Mouse (Mus musculus) testis, adult 2 months (tissue): ENCODE measurements at regions not wholly inside any gene's neighbourhood (a gene's known extent, or its start where the extent isn't known, plus 50 kb on each side); places are given as distances from the start of the nearest gene placed in this dataset.

Experiments used
- H3K27ac ChIP-seq: fragments of 200-500 bp; 2 replicates; pipeline ENCODE4 v1.5.1; 2012; ENCODE audit warnings: low read depth, low read length; ENCODE audit not compliant: control insufficient read depth, insufficient read depth
- H3K27me3 ChIP-seq: fragments of 200-500 bp; 2 replicates; pipeline ENCODE4 v1.6.1; 2012; ENCODE audit warnings: mild to moderate bottlenecking, low read length, moderate library complexity; ENCODE audit not compliant: control insufficient read depth, insufficient read depth
- H3K36me3 ChIP-seq: fragments of 200-500 bp; 2 replicates; pipeline ENCODE4 v1.6.1; 2012; ENCODE audit warnings: mild to moderate bottlenecking, low read length; ENCODE audit not compliant: control insufficient read depth, insufficient read depth
- H3K4me1 ChIP-seq: fragments of 200-500 bp; 2 replicates; pipeline ENCODE4 v1.6.1; 2012; ENCODE audit warnings: low read length; ENCODE audit not compliant: control insufficient read depth, insufficient read depth
- H3K4me3 ChIP-seq: fragments of 200-500 bp; 2 replicates; pipeline ENCODE4 v1.5.1; 2012; ENCODE audit warnings: low read depth, mild to moderate bottlenecking, low read length, moderate library complexity, mixed read lengths; ENCODE audit not compliant: control insufficient read depth
- CTCF ChIP-seq: fragments of 200-500 bp; IDR thresholded peaks from 2 replicates; pipeline ENCODE4 v1.5.1; 2012; ENCODE audit warnings: low read depth, mild to moderate bottlenecking, inconsistent platforms, low read length, moderate library complexity; ENCODE audit not compliant: control insufficient read depth, insufficient read depth, insufficient replicate concordance
- POLR2A ChIP-seq: fragments of 200-500 bp; IDR thresholded peaks from 2 replicates; pipeline ENCODE4 v1.6.1; 2012; ENCODE audit warnings: low read depth, mild to moderate bottlenecking, inconsistent platforms, low read length, moderate library complexity; ENCODE audit not compliant: control insufficient read depth

DNA sequence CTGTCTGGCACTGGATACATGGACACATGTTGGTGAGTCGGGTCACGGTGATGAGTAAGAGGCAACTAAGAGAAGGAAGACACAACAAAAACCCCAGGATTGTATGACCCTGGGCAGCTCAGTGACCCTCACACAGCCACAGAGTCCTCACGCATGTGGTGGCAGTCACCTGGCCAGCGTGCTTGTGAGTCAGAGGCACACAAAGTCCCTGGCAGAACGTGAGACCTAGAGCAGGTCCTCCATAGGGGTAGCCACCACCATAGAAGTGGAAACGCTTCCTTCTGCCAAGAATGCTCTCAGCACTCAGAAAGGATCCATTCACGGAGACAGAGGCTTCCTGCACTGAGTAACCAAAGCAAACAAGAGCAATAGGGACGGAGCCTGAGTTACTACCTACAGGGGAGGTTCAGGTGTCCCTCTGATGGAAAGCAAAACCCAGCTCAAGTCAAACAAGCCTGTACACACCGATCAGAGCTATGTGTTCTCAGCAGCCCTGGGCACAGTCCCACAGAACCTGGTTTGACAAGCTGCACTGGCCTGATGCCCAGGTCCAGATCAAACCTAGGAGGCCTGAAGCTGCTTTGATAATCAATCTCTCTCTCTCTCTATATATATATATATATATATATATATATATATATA, 206.4 kb upstream of the Gm26657 start:
- H3K27ac ChIP-seq, result no peak overlapping the region
- TF ChIP-seq CTCF, result no peak
- TF ChIP-seq POLR2A, result no peak
- no peaks in the 10 kb centered on the region for H3K36me3 ChIP-seq
- no peaks in the 10 kb centered on the region for H3K27me3 ChIP-seq
- H3K4me1 ChIP-seq, result no peaks in the 10 kb centered on the region
- no peak overlapping the region for H3K4me3 ChIP-seq

GRCm38 (mm10) chr4:56532921-56533320, 206.9 kb upstream of the Gm26657 start:
- Histone ChIP-seq H3K27me3 (no peaks in the 10 kb centered on the region), H3K4me1 (no peaks in the 10 kb centered on the region), H3K36me3 (no peaks in the 10 kb centered on the region), H3K27ac (no peak overlapping the region), H3K4me3 (no peak overlapping the region)
- TF ChIP-seq POLR2A (no peak), CTCF (no peak)

- TF ChIP-seq CTCF, result no peak
- no peak for TF ChIP-seq POLR2A
- no peak overlapping the region for H3K4me3 ChIP-seq
- H3K4me1 ChIP-seq, result no peaks in the 10 kb centered on the region
- no peaks in the 10 kb centered on the region for H3K36me3 ChIP-seq
- H3K27ac ChIP-seq, result no peak overlapping the region
- H3K27me3 ChIP-seq, result no peaks in the 10 kb centered on the region
Measured at GRCm38 (mm10) chr4:56528571-56528970, 211.3 kb upstream of the Gm26657 start.

DNA sequence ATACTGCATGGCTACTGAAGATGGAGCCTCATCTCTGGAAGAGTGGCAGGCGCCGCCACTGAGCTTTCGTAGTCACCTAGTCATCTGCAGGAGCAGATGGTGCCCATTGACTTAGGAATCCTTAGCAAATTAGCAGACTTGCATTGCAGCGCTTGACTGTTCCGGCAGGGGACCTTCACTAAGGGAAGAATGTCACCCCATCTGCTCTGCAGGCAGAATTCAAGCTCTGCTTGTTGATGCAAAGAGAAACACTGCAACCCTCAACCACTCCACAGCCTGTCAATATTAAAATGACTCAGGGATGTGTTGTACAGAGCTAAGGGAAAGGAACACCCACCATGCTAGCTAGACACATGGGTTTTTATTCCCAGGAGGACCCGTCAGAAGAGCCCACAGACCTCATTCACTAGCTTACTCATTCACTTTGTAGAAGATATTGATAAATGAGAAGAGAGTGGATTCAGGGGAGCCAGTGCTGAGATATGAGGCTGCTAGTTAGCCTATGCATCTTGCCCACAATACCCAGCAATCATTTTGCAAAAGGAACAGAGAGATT, 215.4 kb upstream of the Gm26657 start:
- no peak overlapping the region for H3K4me3 ChIP-seq
- H3K27me3 ChIP-seq, result no peaks in the 10 kb centered on the region
- TF ChIP-seq CTCF (no peak), POLR2A (no peak)

DNA sequence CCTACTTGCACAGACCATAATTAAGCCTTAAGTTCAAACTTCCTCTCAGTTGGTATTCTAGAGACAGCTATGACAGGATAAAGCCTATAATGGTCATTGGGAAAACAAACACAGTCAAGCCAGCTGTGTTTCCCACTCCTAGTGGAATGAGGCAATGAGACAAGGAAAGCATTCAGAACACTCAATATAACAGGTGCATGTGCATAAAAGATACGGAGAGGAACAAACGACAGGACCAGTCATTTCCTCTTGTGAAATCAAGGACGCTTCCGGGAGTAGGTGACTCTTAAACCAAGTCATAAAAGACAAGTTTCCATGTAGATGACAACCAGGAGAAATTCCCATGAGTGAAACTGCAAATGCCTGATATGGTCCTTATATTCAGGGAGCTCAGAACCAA, 232.1 kb upstream of the Gm26657 start:
- no peaks in the 10 kb centered on the region for H3K36me3 ChIP-seq
- H3K27me3 ChIP-seq, result no peaks in the 10 kb centered on the region
- H3K27ac ChIP-seq, result no peak overlapping the region
- H3K4me3 ChIP-seq, result no peak overlapping the region
- no peaks in the 10 kb centered on the region for H3K4me1 ChIP-seq
- TF ChIP-seq POLR2A, result no peak
- TF ChIP-seq CTCF, result no peak

More for the DNA sequence above, 215.4 kb upstream of the Gm26657 start:
- Histone ChIP-seq H3K4me1 (no peaks in the 10 kb centered on the region), H3K36me3 (no peaks in the 10 kb centered on the region), H3K27ac (no peak overlapping the region)

DNA sequence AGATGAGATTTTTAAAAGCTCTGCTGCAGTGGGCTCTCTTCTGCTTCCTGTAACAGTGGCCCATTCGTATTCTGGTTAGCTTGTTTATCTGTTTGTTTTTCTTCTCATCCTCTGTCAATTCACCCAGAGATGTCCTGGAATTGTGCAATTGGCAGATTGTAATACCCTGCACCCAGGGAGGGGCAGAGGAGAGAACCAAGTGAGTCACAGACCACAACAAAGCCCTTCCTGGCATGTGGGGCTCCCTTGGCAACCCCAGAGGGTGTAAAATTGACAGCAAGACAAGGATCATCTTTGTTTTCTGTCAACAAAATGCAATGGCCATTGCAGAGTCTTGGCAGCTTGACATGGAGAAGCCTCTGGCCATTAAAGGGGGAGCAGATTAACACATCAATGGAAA, 233.1 kb upstream of the Gm26657 start:
- H3K36me3 ChIP-seq, result no peaks in the 10 kb centered on the region
- H3K27ac ChIP-seq, result no peak overlapping the region
- H3K4me3 ChIP-seq, result no peak overlapping the region
- no peaks in the 10 kb centered on the region for H3K27me3 ChIP-seq
- no peak for TF ChIP-seq POLR2A
- H3K4me1 ChIP-seq, result no peaks in the 10 kb centered on the region

GRCm38 (mm10) chr4:56506067-56506466, 233.8 kb upstream of the Gm26657 start:
- no peak for TF ChIP-seq CTCF
- no peak for TF ChIP-seq POLR2A
- Histone ChIP-seq H3K27me3 (no peaks in the 10 kb centered on the region), H3K27ac (no peak overlapping the region), H3K4me1 (no peaks in the 10 kb centered on the region), H3K36me3 (no peaks in the 10 kb centered on the region), H3K4me3 (no peak overlapping the region)

DNA sequence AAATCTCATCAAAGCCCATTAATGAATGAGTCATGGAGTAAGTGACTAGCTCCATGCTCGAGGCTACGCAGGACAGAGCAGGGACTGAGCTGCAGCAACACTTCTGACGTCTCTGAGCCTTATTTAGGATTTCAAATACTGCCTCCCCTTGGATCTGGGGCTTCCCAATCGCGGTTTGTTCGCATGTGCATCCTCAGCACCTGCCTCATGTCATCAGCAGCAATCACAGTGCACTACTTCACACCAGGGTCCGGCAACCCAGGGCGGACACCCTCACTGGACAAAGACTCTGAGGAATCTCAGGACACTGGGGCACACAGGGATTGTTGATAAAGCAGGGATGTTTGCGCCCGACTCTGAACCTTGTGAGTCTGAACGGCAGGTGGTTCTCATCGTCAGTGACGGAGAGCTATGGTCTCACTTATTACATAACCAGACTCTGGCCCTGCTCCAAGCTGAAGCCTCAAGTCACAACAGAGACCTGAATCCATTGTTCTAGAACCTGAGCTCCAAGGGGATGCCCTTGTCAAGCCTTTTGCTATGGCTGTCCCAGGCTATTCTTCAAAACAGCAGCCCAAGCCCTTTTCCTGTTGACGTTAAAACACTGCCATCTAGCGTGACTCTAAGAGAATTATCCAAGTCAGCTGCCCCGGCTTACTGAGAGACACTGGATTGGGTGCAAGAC, 247.2 kb upstream of the Gm26657 start:
- H3K4me3 ChIP-seq, result no peak overlapping the region
- no peaks in the 10 kb centered on the region for H3K27me3 ChIP-seq
- no peaks in the 10 kb centered on the region for H3K36me3 ChIP-seq
- no peak overlapping the region for H3K27ac ChIP-seq
- TF ChIP-seq POLR2A, result no peak
- no peak for TF ChIP-seq CTCF
- H3K4me1 ChIP-seq, result no peaks in the 10 kb centered on the region
